Mouse (Mus musculus): ENCODE measurements at regions not wholly inside any gene's neighbourhood (a gene's known extent, or its start where the extent isn't known, plus 50 kb on each side); places are given as distances from the start of the nearest gene placed in this dataset.
A peak's percentile ranks its signal among the peaks of the same experiment; 100 is the strongest.

- DNase-seq (ENCODE audit: extremely low read depth, low read depth), result no peak
Observed at GRCm38 (mm10) chr4:46257061-46257795, 61.1 kb upstream of the Xpa start.

GRCm38 (mm10) chr4:46258774-46259173, 62.7 kb upstream of the Xpa start:
- DNase-seq (ENCODE audit: extremely low read depth, low read depth), result no peak

- no peak for DNase-seq (ENCODE audit: extremely low read depth, low read depth)
Observed at GRCm38 (mm10) chr4:46268564-46269247, 72.6 kb upstream of the Xpa start.

GRCm38 (mm10) chr4:46271066-46271465, 72.3 kb upstream of the Foxe1 start:
- DNase-seq (ENCODE audit: extremely low read depth, low read depth), result no peak

GRCm38 (mm10) chr4:46275773-46276172, 67.6 kb upstream of the Foxe1 start:
- DNase-seq (ENCODE audit: extremely low read depth, low read depth), result no peak

- DNase-seq (ENCODE audit: extremely low read depth, low read depth), result peak; percentile 71
Observed at GRCm38 (mm10) chr4:46276851-46277581, 66.4 kb upstream of the Foxe1 start.

- no peak for DNase-seq (ENCODE audit: extremely low read depth, low read depth)
Observed at GRCm38 (mm10) chr4:46286955-46287354, 56.5 kb upstream of the Foxe1 start.

GRCm38 (mm10) chr4:46291620-46292254, 51.7 kb upstream of the Foxe1 start:
- no peak for DNase-seq (ENCODE audit: extremely low read depth, low read depth)
